Mouse (Mus musculus): ENCODE results near the gene Bmpr2.

Bmpr2 gene

GRCm38 (mm10) chr1:59927131-59927680 is 164.0 kb downstream of the Bmpr2 start:
- no peak for DNase-seq (ENCODE audit: low read depth, low spot score)

Measured in A20 (cell line).